Mouse (Mus musculus): ENCODE measurements around the gene Adgra3.

GRCm38 (mm10) chr5:49924712-49925111 is 134.1 kb downstream of the Adgra3 start:
- TF ChIP-seq USF1 (IDR thresholded peaks at IDR 0.05; ENCODE audit: low read depth): no peak
- TF ChIP-seq POLR2A (IDR thresholded peaks at IDR 0.05; ENCODE audit: insufficient read length, low read depth): no peak
- TF ChIP-seq MAX (IDR thresholded peaks at IDR 0.05; ENCODE audit: low read depth): no peak
- TF ChIP-seq TCF12 (IDR thresholded peaks at IDR 0.05; ENCODE audit: insufficient read depth, poor library complexity, severe bottlenecking): no peak
- TF ChIP-seq MYOG (IDR thresholded peaks at IDR 0.05; ENCODE audit: control insufficient read depth in 1 of 3, insufficient read depth in 1 of 3, insufficient read length in 2 of 3, low read depth in 2 of 3): no peak
- TF ChIP-seq SRF (IDR thresholded peaks at IDR 0.05; ENCODE audit: control insufficient read depth, insufficient read length, low read depth): no peak
- TF ChIP-seq E2F4 (IDR thresholded peaks at IDR 0.05; ENCODE audit: insufficient read depth): no peak
- no peak for TF ChIP-seq MYOD1 (IDR thresholded peaks at IDR 0.05; ENCODE audit: control insufficient read depth in 1 of 3, insufficient read length in 2 of 3, low read depth in 2 of 3)
